Mouse (Mus musculus): ENCODE measurements at regions not wholly inside any gene's neighbourhood (a gene's known extent, or its start where the extent isn't known, plus 50 kb on each side); places are given as distances from the start of the nearest gene placed in this dataset.

- Histone ChIP-seq H3K27ac (no peak overlapping the region), H3K9me3 (no peaks in the 10 kb centered on the region)
- ATAC-seq (ENCODE audit: low FRiP score, low read depth), result no peak
These were observed 145.7 kb upstream of the Cadm1 start for GRCm38 (mm10) chr9:47384185-47384854.

GRCm38 (mm10) chr9:47386646-47387045, 143.3 kb upstream of the Cadm1 start:
- H3K36me3 ChIP-seq, result no peaks in the 10 kb centered on the region
- no peak overlapping the region for H3K4me2 ChIP-seq (replicated peaks)
- no peaks in the 10 kb centered on the region for H3K9me3 ChIP-seq
- H3K4me1 ChIP-seq, result peaks cover 8% of the 10 kb centered on the region
- no peak overlapping the region for H3K4me3 ChIP-seq
- H3K9ac ChIP-seq, result no peak overlapping the region
- no peak overlapping the region for H3K27ac ChIP-seq
- no peak for ATAC-seq (ENCODE audit: low FRiP score, low read depth)
- WGBS, result 86% methylated on average over 11 of the region's 11 CpGs
- peaks cover 10% of the 10 kb centered on the region; the same call in 1 of the 2 replicates for H3K27me3 ChIP-seq

More at GRCm38 (mm10) chr9:47384185-47384854, 145.7 kb upstream of the Cadm1 start:
- Histone ChIP-seq H3K9ac (no peak overlapping the region), H3K4me2 (replicated peaks) (no peak overlapping the region), H3K27me3 (peaks cover 10% of the 10 kb centered on the region; the same call in 1 of the 2 replicates), H3K4me3 (no peak overlapping the region), H3K4me1 (peaks cover 8% of the 10 kb centered on the region), H3K36me3 (no peaks in the 10 kb centered on the region)
- WGBS, result 26% methylated on average over 4 of the region's 4 CpGs

- Histone ChIP-seq H3K4me2 (replicated peaks) (no peak overlapping the region), H3K27me3 (peaks cover 10% of the 10 kb centered on the region; the same call in 1 of the 2 replicates), H3K27ac (no peak overlapping the region), H3K4me3 (no peak overlapping the region), H3K36me3 (no peaks in the 10 kb centered on the region), H3K9ac (no peak overlapping the region), H3K9me3 (no peaks in the 10 kb centered on the region), H3K4me1 (peaks cover 8% of the 10 kb centered on the region)
- WGBS, result 63% methylated on average over 4 of the region's 4 CpGs
- no peak for ATAC-seq (ENCODE audit: low FRiP score, low read depth)
These were observed 142.8 kb upstream of the Cadm1 start for GRCm38 (mm10) chr9:47387221-47387620.

- Histone ChIP-seq H3K9ac (no peak overlapping the region), H3K36me3 (no peaks in the 10 kb centered on the region), H3K27ac (no peak overlapping the region), H3K4me2 (replicated peaks) (no peak overlapping the region), H3K9me3 (no peaks in the 10 kb centered on the region), H3K4me1 (peaks cover 8% of the 10 kb centered on the region), H3K4me3 (no peak overlapping the region), H3K27me3 (peaks cover 10% of the 10 kb centered on the region; the same call in 1 of the 2 replicates)
- ATAC-seq (ENCODE audit: low FRiP score, low read depth), result no peak
- 53% methylated on average over 8 of the region's 8 CpGs for WGBS
These were observed 142.2 kb upstream of the Cadm1 start for GRCm38 (mm10) chr9:47387716-47388300.

GRCm38 (mm10) chr9:47389901-47390300, 140.1 kb upstream of the Cadm1 start:
- H3K4me1 ChIP-seq, result no peaks in the 10 kb centered on the region
- H3K36me3 ChIP-seq, result no peaks in the 10 kb centered on the region
- H3K9ac ChIP-seq, result no peak overlapping the region
- 97% methylated on average over 6 of the region's 6 CpGs for WGBS
- H3K4me2 ChIP-seq (replicated peaks), result no peak overlapping the region
- H3K9me3 ChIP-seq, result no peaks in the 10 kb centered on the region
- peaks cover 14% of the 10 kb centered on the region; the same call in 1 of the 2 replicates for H3K27me3 ChIP-seq
- no peak for ATAC-seq (ENCODE audit: low FRiP score, low read depth)
- no peak overlapping the region for H3K27ac ChIP-seq
- no peak overlapping the region for H3K4me3 ChIP-seq

GRCm38 (mm10) chr9:47391669-47392068, 138.3 kb upstream of the Cadm1 start:
- H3K36me3 ChIP-seq, result no peaks in the 10 kb centered on the region
- no peak for ATAC-seq (ENCODE audit: low FRiP score, low read depth)
- peaks cover 8% of the 10 kb centered on the region; the same call in 1 of the 2 replicates for H3K27me3 ChIP-seq
- H3K9ac ChIP-seq, result no peak overlapping the region
- 72% methylated on average over 5 of the region's 5 CpGs for WGBS
- no peak overlapping the region for H3K4me2 ChIP-seq (replicated peaks)
- H3K9me3 ChIP-seq, result no peaks in the 10 kb centered on the region
- H3K4me3 ChIP-seq, result no peak overlapping the region
- no peaks in the 10 kb centered on the region for H3K4me1 ChIP-seq
- no peak overlapping the region for H3K27ac ChIP-seq

- Histone ChIP-seq H3K4me2 (replicated peaks) (no peak overlapping the region), H3K36me3 (no peaks in the 10 kb centered on the region), H3K27me3 (peaks cover 41% of the 10 kb centered on the region), H3K27ac (no peak overlapping the region), H3K9ac (no peak overlapping the region), H3K4me1 (peaks cover 25% of the 10 kb centered on the region), H3K9me3 (no peaks in the 10 kb centered on the region), H3K4me3 (no peak overlapping the region)
- no peak for ATAC-seq (ENCODE audit: low FRiP score, low read depth)
- 3% methylated on average over 2 of the region's 2 CpGs for WGBS
These were observed 130.4 kb upstream of the Cadm1 start for GRCm38 (mm10) chr9:47399598-47399997.

GRCm38 (mm10) chr9:47400117-47400823, 129.7 kb upstream of the Cadm1 start:
- Histone ChIP-seq H3K27ac (no peak overlapping the region), H3K9ac (no peak overlapping the region), H3K4me3 (no peak overlapping the region), H3K36me3 (no peaks in the 10 kb centered on the region), H3K4me1 (peaks cover 31% of the 10 kb centered on the region), H3K9me3 (no peaks in the 10 kb centered on the region), H3K4me2 (replicated peaks) (no peak overlapping the region), H3K27me3 (peaks cover 39% of the 10 kb centered on the region)
- 40% methylated on average over 7 of the region's 7 CpGs for WGBS
- ATAC-seq (ENCODE audit: low FRiP score, low read depth), result no peak

GRCm38 (mm10) chr9:47401511-47401910, 128.5 kb upstream of the Cadm1 start:
- Histone ChIP-seq H3K27me3 (peaks cover 48% of the 10 kb centered on the region), H3K9ac (no peak overlapping the region), H3K4me1 (peaks cover 43% of the 10 kb centered on the region), H3K27ac (no peak overlapping the region), H3K36me3 (no peaks in the 10 kb centered on the region), H3K4me2 (replicated peaks) (no peak overlapping the region), H3K9me3 (no peaks in the 10 kb centered on the region), H3K4me3 (no peak overlapping the region)
- no peak for ATAC-seq (ENCODE audit: low FRiP score, low read depth)
- WGBS, result 83% methylated on average over 11 of the region's 11 CpGs

- H3K9ac ChIP-seq, result no peak overlapping the region
- no peaks in the 10 kb centered on the region for H3K36me3 ChIP-seq
- peaks cover 54% of the 10 kb centered on the region for H3K27me3 ChIP-seq
- no peak for ATAC-seq (ENCODE audit: low FRiP score, low read depth)
- peaks cover 61% of the 10 kb centered on the region for H3K4me1 ChIP-seq
- H3K4me2 ChIP-seq (replicated peaks), result no peak overlapping the region
- no peak overlapping the region for H3K27ac ChIP-seq
- no peaks in the 10 kb centered on the region for H3K9me3 ChIP-seq
- no peak overlapping the region for H3K4me3 ChIP-seq
- 71% methylated on average over 11 of the region's 11 CpGs for WGBS
These were observed 126.7 kb upstream of the Cadm1 start for GRCm38 (mm10) chr9:47403317-47403716.

- peaks cover 55% of the 10 kb centered on the region for H3K4me1 ChIP-seq
- H3K4me3 ChIP-seq, result no peak overlapping the region
- no peaks in the 10 kb centered on the region for H3K9me3 ChIP-seq
- no peak overlapping the region for H3K9ac ChIP-seq
- WGBS, result 10% methylated on average over 3 of the region's 3 CpGs
- H3K27me3 ChIP-seq, result peaks cover 63% of the 10 kb centered on the region
- no peak overlapping the region for H3K27ac ChIP-seq
- no peak overlapping the region for H3K4me2 ChIP-seq (replicated peaks)
- ATAC-seq (ENCODE audit: low FRiP score, low read depth), result no peak
- H3K36me3 ChIP-seq, result no peaks in the 10 kb centered on the region
These were observed 125.2 kb upstream of the Cadm1 start for GRCm38 (mm10) chr9:47404821-47405220.

GRCm38 (mm10) chr9:47405547-47405946, 124.4 kb upstream of the Cadm1 start:
- no peak overlapping the region for H3K9ac ChIP-seq
- no peak overlapping the region for H3K4me3 ChIP-seq
- H3K36me3 ChIP-seq, result no peaks in the 10 kb centered on the region
- no peaks in the 10 kb centered on the region for H3K9me3 ChIP-seq
- WGBS, result 35% methylated on average over 4 of the region's 4 CpGs
- H3K4me1 ChIP-seq, result peaks cover 53% of the 10 kb centered on the region
- no peak overlapping the region for H3K27ac ChIP-seq
- no peak overlapping the region for H3K4me2 ChIP-seq (replicated peaks)
- H3K27me3 ChIP-seq, result peaks cover 65% of the 10 kb centered on the region
- ATAC-seq (ENCODE audit: low FRiP score, low read depth), result no peak

Measured in limb, embryonic 13.5 days (tissue).